ENCODE assay signal across 10 mouse cellular contexts in the genomic region with DNA sequence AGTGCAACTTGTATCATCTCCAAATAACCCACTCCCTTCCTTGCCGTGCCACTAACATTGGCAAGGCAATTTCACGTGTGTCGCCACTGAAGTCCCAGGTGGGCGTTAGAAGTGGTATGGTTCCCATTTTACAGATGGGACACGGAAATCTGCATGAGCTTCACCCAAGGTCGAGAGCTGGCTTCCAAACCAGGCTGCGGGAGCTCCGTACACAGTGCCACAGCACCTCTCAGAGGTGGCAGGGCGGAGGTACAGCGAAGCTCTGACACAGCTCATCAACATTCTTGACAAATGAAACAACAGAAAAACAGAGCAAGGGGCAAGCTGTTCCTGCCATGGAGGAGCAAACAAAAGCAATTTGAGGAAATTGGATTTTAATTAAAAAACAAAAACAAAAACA.
DNase-seq lines count a peak whose midpoint lies in the region; ATAC-seq and TF ChIP-seq lines count a peak whose summit lies in the region.
"Had no signal": no experiment of that assay in that cellular context is flagged by ENCODE, and none has a peak within 500 bp of the region (broad histone marks: within the 10 kb centered on the region; RNA-seq: fewer than 3 reads in every experiment).

No protein-coding gene starts in this region.

- DNase-seq in heart, postnatal 10 days: peak; percentile 3 to 10
- peak; percentile 4 to 10 for DNase-seq in thymus, postnatal 36 days
- no peak for DNase-seq in thymus, postnatal 0 days (ENCODE audit: low spot score)
- DNase-seq in embryonic facial prominence, embryonic 11.5 days (ENCODE audit: low spot score): peak; percentile 51
- DNase-seq in layer of hippocampus, adult 2 months (ENCODE audit: low spot score in 2 of 2): peak; percentile 26 to 60
- DNase-seq in right cerebral cortex, postnatal 10 days (ENCODE audit: low spot score in 2 of 2): peak; percentile 45 to 58
- no peak for DNase-seq in T-cell, adult 2 months (ENCODE audit: low spot score)

- no peaks in the 10 kb centered on the region for H3K9me3 ChIP-seq in heart, embryonic 12.5 days (replicated peaks)
- H3K9me3 ChIP-seq in embryonic facial prominence, embryonic 11.5 days (replicated peaks; ENCODE audit: control insufficient read depth, low read length): no peaks in the 10 kb centered on the region
- H3K9me3 ChIP-seq: lung, embryonic 15.5 days; stomach, embryonic 15.5 days had no signal

- no peak overlapping the region for H3K9ac ChIP-seq in heart, embryonic 12.5 days
- no peak overlapping the region for H3K9ac ChIP-seq in embryonic facial prominence, embryonic 11.5 days (replicated peaks; ENCODE audit: low read length)
- H3K9ac ChIP-seq: lung, embryonic 15.5 days; stomach, embryonic 15.5 days had no signal

- H3K27ac ChIP-seq in heart, embryonic 12.5 days (ENCODE audit: poor library complexity, severe bottlenecking): no peak overlapping the region
- H3K27ac ChIP-seq in embryonic facial prominence, embryonic 11.5 days (replicated peaks; ENCODE audit: low read depth, low read length): no peak overlapping the region
- H3K27ac ChIP-seq in layer of hippocampus, adult 2 months: no peak overlapping the region
- H3K27ac ChIP-seq: lung, embryonic 15.5 days; stomach, embryonic 15.5 days had no signal

- TF ChIP-seq CTCF in layer of hippocampus, adult 2 months (conservative IDR thresholded peaks at IDR 0.05): peak; percentile 95

- intact Hi-C loops in heart, postnatal 10 days (cut with DNase I): loop anchor here (2.0 kb wide), 1 partner anchor 461 kb away; no protein-coding TSS in a partner anchor

- H3K4me3 ChIP-seq in heart, embryonic 12.5 days: no peak overlapping the region
- no peak overlapping the region for H3K4me3 ChIP-seq in embryonic facial prominence, embryonic 11.5 days (ENCODE audit: low read depth, low read length)
- H3K4me3 ChIP-seq in layer of hippocampus, adult 2 months: no peak overlapping the region
- H3K4me3 ChIP-seq: lung, embryonic 15.5 days; stomach, embryonic 15.5 days had no signal

- H3K36me3 ChIP-seq in heart, embryonic 12.5 days: no peaks in the 10 kb centered on the region
- H3K36me3 ChIP-seq in embryonic facial prominence, embryonic 11.5 days (replicated peaks; ENCODE audit: control insufficient read depth, insufficient read depth, low read depth, low read length): no peaks in the 10 kb centered on the region
- H3K36me3 ChIP-seq: lung, embryonic 15.5 days; stomach, embryonic 15.5 days had no signal

- ATAC-seq in heart, embryonic 12.5 days (ENCODE audit: insufficient number of reproducible peaks, low FRiP score): no peak
- no peak for ATAC-seq in embryonic facial prominence, embryonic 11.5 days (replicated peaks; ENCODE audit: insufficient number of reproducible peaks, low FRiP score, low TSS enrichment, low read depth)

- no peak overlapping the region for H3K4me2 ChIP-seq in heart, embryonic 12.5 days
- H3K4me2 ChIP-seq in embryonic facial prominence, embryonic 11.5 days (ENCODE audit: low read depth, low read length): no peak overlapping the region
- H3K4me2 ChIP-seq: lung, embryonic 15.5 days; stomach, embryonic 15.5 days had no signal

- 35% methylated on average over 10 of the region's 10 CpGs for WGBS in heart, embryonic 12.5 days
- 37% methylated on average over 10 of the region's 10 CpGs for WGBS in embryonic facial prominence, embryonic 11.5 days

- H3K4me1 ChIP-seq in heart, embryonic 12.5 days (replicated peaks): peaks cover 6% of the 10 kb centered on the region; the same call in 1 of the 2 replicates
- no peaks in the 10 kb centered on the region for H3K4me1 ChIP-seq in embryonic facial prominence, embryonic 11.5 days (ENCODE audit: control insufficient read depth, insufficient read depth, low read length)
- H3K4me1 ChIP-seq: stomach, embryonic 15.5 days had no signal

- no peaks in the 10 kb centered on the region; the same call in 1 of the 2 replicates for H3K27me3 ChIP-seq in heart, embryonic 12.5 days (replicated peaks)
- H3K27me3 ChIP-seq in embryonic facial prominence, embryonic 11.5 days (ENCODE audit: control insufficient read depth, insufficient read depth, low read length): no peaks in the 10 kb centered on the region
- H3K27me3 ChIP-seq: lung, embryonic 15.5 days; stomach, embryonic 15.5 days had no signal

Comparison
In these comparisons a context has a peak if more than half of its experiments do, and no peak if none do; other contexts are left out.
1. DNase-seq: peak in heart, postnatal 10 days (2 of 2), thymus, postnatal 36 days (2 of 2), embryonic facial prominence, embryonic 11.5 days (single experiment), layer of hippocampus, adult 2 months (2 of 2) and right cerebral cortex, postnatal 10 days (2 of 2); none in thymus, postnatal 0 days (single experiment) and T-cell, adult 2 months (single experiment).